ENCODE assay signal across 9 mouse cellular contexts in the genomic region with DNA sequence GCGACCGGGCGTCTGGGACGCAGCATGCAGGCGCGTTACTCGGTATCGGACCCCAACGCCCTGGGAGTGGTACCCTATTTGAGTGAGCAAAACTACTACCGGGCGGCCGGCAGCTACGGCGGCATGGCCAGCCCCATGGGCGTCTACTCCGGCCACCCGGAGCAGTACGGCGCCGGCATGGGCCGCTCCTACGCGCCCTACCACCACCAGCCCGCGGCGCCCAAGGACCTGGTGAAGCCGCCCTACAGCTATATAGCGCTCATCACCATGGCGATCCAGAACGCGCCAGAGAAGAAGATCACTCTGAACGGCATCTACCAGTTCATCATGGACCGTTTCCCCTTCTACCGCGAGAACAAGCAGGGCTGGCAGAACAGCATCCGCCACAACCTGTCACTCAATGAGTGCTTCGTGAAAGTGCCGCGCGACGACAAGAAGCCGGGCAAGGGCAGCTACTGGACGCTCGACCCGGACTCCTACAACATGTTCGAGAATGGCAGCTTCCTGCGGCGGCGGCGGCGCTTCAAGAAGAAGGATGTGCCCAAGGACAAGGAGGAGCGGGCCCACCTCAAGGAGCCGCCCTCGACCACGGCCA. TPM values are rescaled to one million over a fixed set of nuclear protein-coding genes. Genes with fewer than 3 reads are reported as not detected.
A peak's percentile ranks its signal among the peaks of the same experiment; 100 is the strongest.
DNase-seq lines count a peak whose midpoint lies in the region; ATAC-seq lines count a peak whose summit lies in the region.
"Had no signal": no experiment of that assay in that cellular context is flagged by ENCODE, and none has a peak within 500 bp of the region (broad histone marks: within the 10 kb centered on the region; RNA-seq: fewer than 3 reads in every experiment).

No protein-coding gene starts in this region.

- no peaks in the 10 kb centered on the region for H3K36me3 ChIP-seq in heart, embryonic 11.5 days (ENCODE audit: control insufficient read depth, insufficient read depth, low read length)
- H3K36me3 ChIP-seq in limb, embryonic 12.5 days: 0 out of 2 replicates have a peak, but pooled peaks cover 5% of the 10 kb centered on the region
- H3K36me3 ChIP-seq in splenic B cell, adult 2 months (ENCODE audit: control insufficient read depth, insufficient read depth, low read length, poor library complexity, severe bottlenecking): no peaks in the 10 kb centered on the region

- peak overlapping the region; percentile 86 for H3K9ac ChIP-seq in heart, embryonic 11.5 days (ENCODE audit: low read depth, low read length)
- peak overlapping the region; percentile 70 for H3K9ac ChIP-seq in limb, embryonic 12.5 days (replicated peaks)

- peaks cover 75% of the 10 kb centered on the region for H3K27me3 ChIP-seq in heart, embryonic 11.5 days (ENCODE audit: control insufficient read depth, insufficient read depth, low read length)
- peaks cover 85% of the 10 kb centered on the region for H3K27me3 ChIP-seq in limb, embryonic 12.5 days
- peaks cover 3% of the 10 kb centered on the region; the same call in 1 of the 2 replicates for H3K27me3 ChIP-seq in splenic B cell, adult 2 months (ENCODE audit: control insufficient read depth, insufficient read depth, low read length, poor library complexity, severe bottlenecking)

- peak overlapping the region; percentile 75 for H3K4me3 ChIP-seq in heart, embryonic 11.5 days (ENCODE audit: low read depth, low read length)
- H3K4me3 ChIP-seq in limb, embryonic 12.5 days (replicated peaks): peak overlapping the region; percentile 62

- H3K9me3 ChIP-seq in heart, embryonic 11.5 days (replicated peaks; ENCODE audit: control insufficient read depth, low read length): no peaks in the 10 kb centered on the region
- no peaks in the 10 kb centered on the region for H3K9me3 ChIP-seq in limb, embryonic 12.5 days

- H3K4me2 ChIP-seq in heart, embryonic 11.5 days: peak overlapping the region; percentile 91
- H3K4me2 ChIP-seq in limb, embryonic 12.5 days: peak overlapping the region; percentile 91

- peak; percentile 42 for DNase-seq in adrenal gland, adult 2 months
- DNase-seq in adrenal gland, postnatal 14 days: no peak
- peak; percentile 52 for DNase-seq in Muller cell, postnatal 12 days (ENCODE audit: inconsistent ontology term)
- DNase-seq in splenic B cell, adult 2 months (ENCODE audit: low read depth, low spot score): peak; percentile 47
- no peak for DNase-seq in right cerebral cortex, postnatal 10 days (ENCODE audit: low spot score in 2 of 2)
- DNase-seq in thymus, postnatal 10 days (ENCODE audit: low spot score in 2 of 2): no peak

- peak; percentile 55; the same call in 1 of the 2 replicates for ATAC-seq in heart, embryonic 11.5 days (replicated peaks; ENCODE audit: insufficient number of reproducible peaks, low FRiP score, low TSS enrichment)
- ATAC-seq in limb, embryonic 12.5 days (ENCODE audit: insufficient number of reproducible peaks, insufficient read depth, low FRiP score, low TSS enrichment, low read depth): 0 out of 2 replicates have a peak, but pooled peaks have one; percentile 6

- WGBS in heart, embryonic 11.5 days (ENCODE audit: insufficient replicate concordance): under 1% methylated on average over 55 of the region's 55 CpGs
- under 1% methylated on average over 55 of the region's 55 CpGs for WGBS in limb, embryonic 12.5 days

- H3K27ac ChIP-seq in heart, embryonic 11.5 days (ENCODE audit: low read depth, low read length): peak overlapping the region; percentile 97
- H3K27ac ChIP-seq in limb, embryonic 12.5 days: peak overlapping the region; percentile 89

- H3K4me1 ChIP-seq in heart, embryonic 11.5 days (ENCODE audit: control insufficient read depth, insufficient read depth, low read length): peaks cover 13% of the 10 kb centered on the region
- H3K4me1 ChIP-seq in limb, embryonic 12.5 days (replicated peaks): peaks cover 50% of the 10 kb centered on the region

RNA-seq across cellular contexts. Expression of gene Foxc2, which starts 0.7 kb away (rescaled TPM):
- 1 to 10 TPM; 3.3 to 6.3 TPM for total RNA-seq in adrenal gland, adult 2 months (2021)
- 14.4 and 15.2 TPM in 2 replicates for polyA plus RNA-seq in adrenal gland, adult 2 months (2012; rRNA removed)
- 4.6 and 5.1 TPM in 2 replicates for total RNA-seq in adrenal gland, postnatal 14 days (2021)
- polyA plus RNA-seq in heart, embryonic 11.5 days (2014; fragmentation: Nextera tagmentation; extraction: Ambion mirVana): 12.7 and 14.1 TPM in 2 replicates
- polyA plus RNA-seq in limb, embryonic 12.5 days (2016; fragmentation: Nextera tagmentation; extraction: Ambion mirVana): 6.0 and 8.6 TPM in 2 replicates
- total RNA-seq: hematopoietic stem cell, adult 5-6 weeks had no signal

RNA-seq across cellular contexts. Expression of gene Mthfsd, which starts 8.5 kb away (rescaled TPM):
- 10 to 100 TPM; 31.8 to 35.6 TPM for total RNA-seq in adrenal gland, adult 2 months (2021)
- 62.7 and 65.6 TPM in 2 replicates for polyA plus RNA-seq in adrenal gland, adult 2 months (2012; rRNA removed)
- total RNA-seq in adrenal gland, postnatal 14 days (2021): 28.6 and 38.1 TPM in 2 replicates
- polyA plus RNA-seq in heart, embryonic 11.5 days (2014; fragmentation: Nextera tagmentation; extraction: Ambion mirVana): 45.1 and 46.2 TPM in 2 replicates
- 68.3 and 71.7 TPM in 2 replicates for polyA plus RNA-seq in limb, embryonic 12.5 days (2016; fragmentation: Nextera tagmentation; extraction: Ambion mirVana)

RNA-seq across cellular contexts. Expression of gene Foxl1, which starts 11.1 kb away (rescaled TPM):
- total RNA-seq in adrenal gland, adult 2 months (2021): under 1 TPM; 0.09 to 0.38 TPM
- 0.62 and 0.66 TPM in 2 replicates for polyA plus RNA-seq in adrenal gland, adult 2 months (2012; rRNA removed)
- total RNA-seq in adrenal gland, postnatal 14 days (2021): 0.41 TPM in 1 of 2 replicates, not detected in the other
- 0.69 and 1.2 TPM in 2 replicates for polyA plus RNA-seq in heart, embryonic 11.5 days (2014; fragmentation: Nextera tagmentation; extraction: Ambion mirVana)
- polyA plus RNA-seq in limb, embryonic 12.5 days (2016; fragmentation: Nextera tagmentation; extraction: Ambion mirVana): 0.08 TPM in 2 replicates
- total RNA-seq: hematopoietic stem cell, adult 5-6 weeks had no signal

RNA-seq across cellular contexts. Expression of gene Foxf1, which starts 32.5 kb away (rescaled TPM):
- under 1 TPM; 0.52 to 0.73 TPM for total RNA-seq in adrenal gland, adult 2 months (2021)
- polyA plus RNA-seq in adrenal gland, adult 2 months (2012; rRNA removed): 0.92 and 2.3 TPM in 2 replicates
- 1.1 and 1.2 TPM in 2 replicates for total RNA-seq in adrenal gland, postnatal 14 days (2021)
- 3.1 and 9.0 TPM in 2 replicates for polyA plus RNA-seq in heart, embryonic 11.5 days (2014; fragmentation: Nextera tagmentation; extraction: Ambion mirVana)
- 0.33 and 1.4 TPM in 2 replicates for polyA plus RNA-seq in limb, embryonic 12.5 days (2016; fragmentation: Nextera tagmentation; extraction: Ambion mirVana)
- total RNA-seq: hematopoietic stem cell, adult 5-6 weeks had no signal

Comparison
In these comparisons a context has a peak if more than half of its experiments do, and no peak if none do; other contexts are left out.
1. DNase-seq: peak in adrenal gland, adult 2 months (single experiment), Muller cell, postnatal 12 days (single experiment) and splenic B cell, adult 2 months (single experiment); none in adrenal gland, postnatal 14 days (single experiment), right cerebral cortex, postnatal 10 days (0 of 2) and thymus, postnatal 10 days (0 of 2).